Mouse (Mus musculus) kidney, embryonic 14.5 days (tissue): Measurements from ENCODE around the gene Olfr1162. TPM values are rescaled to one million over a fixed set of nuclear protein-coding genes. Genes with fewer than 3 reads are reported as not detected.
"Not testable (repeated sequence)": the region's sequence is repeated elsewhere in the genome, so short reads cannot be mapped to it uniquely, and the experiment has no call there.

ENCODE experiments used
- ATAC-seq: fragments of 200-750 bp; cut with Nextera tagmentation; 2 replicates; pipeline ENCODE4 v1.8.0; 2017; ENCODE audit warnings: moderate number of reproducible peaks, mild to moderate bottlenecking, moderate TSS enrichment, moderate library complexity; ENCODE audit not compliant: low FRiP score, low TSS enrichment
- H3K27ac ChIP-seq: fragments of 300-500 bp; sonication (generic); 2 replicates; pipeline ENCODE4 v1.5.1; 2014; ENCODE audit warnings: low read depth, mild to moderate bottlenecking, low read length, moderate library complexity, mixed read lengths
- H3K27me3 ChIP-seq: fragments of 300-500 bp; sonication (generic); 2 replicates; pipeline ENCODE4 v1.6.1; 2014; ENCODE audit warnings: mild to moderate bottlenecking, low read length; ENCODE audit not compliant: control insufficient read depth, insufficient read depth
- H3K36me3 ChIP-seq: fragments of 300-500 bp; sonication (generic); 2 replicates; pipeline ENCODE4 v1.6.1; 2014; ENCODE audit warnings: low read length, mixed read lengths; ENCODE audit not compliant: control insufficient read depth, insufficient read depth
- H3K4me1 ChIP-seq: fragments of 300-500 bp; sonication (generic); 2 replicates; pipeline ENCODE4 v1.6.1; 2014; ENCODE audit warnings: low read length, mixed read lengths; ENCODE audit not compliant: control insufficient read depth, insufficient read depth
- H3K4me2 ChIP-seq: fragments of 300-500 bp; sonication (generic); replicated peaks from 2 replicates; pipeline ENCODE4 v1.6.1; 2014; ENCODE audit warnings: low read depth, mild to moderate bottlenecking, low read length
- H3K4me3 ChIP-seq: fragments of 300-500 bp; sonication (generic); 2 replicates; pipeline ENCODE4 v1.5.1; 2014; ENCODE audit warnings: mild to moderate bottlenecking, low read length
- H3K9ac ChIP-seq: fragments of 300-500 bp; sonication (generic); 2 replicates; pipeline ENCODE4 v1.6.1; 2014; ENCODE audit warnings: low read depth, mild to moderate bottlenecking, low read length, moderate library complexity
- H3K9me3 ChIP-seq: fragments of 300-500 bp; sonication (generic); 2 replicates; pipeline ENCODE4 v1.6.1; 2016; ENCODE audit warnings: low read length; ENCODE audit not compliant: control insufficient read depth
- WGBS: fragments of 180-500 bp; shearing (Covaris S2); extraction: QIAGEN DNeasy Blood & Tissue Kit; methylation state at CpG from one replicate; pipeline ENCODE4 v1.1.7; 2014; 5-methylcytosine and 5-hydroxymethylcytosine counted together
- polyA plus RNA-seq: library from polyadenylated mRNA; unstranded; fragments of >200 nt; fragmentation: Nextera tagmentation; extraction: Ambion mirVana; gene quantifications from 2 replicates; pipeline ENCODE4 v1.2.1, GENCODE M21; 2014

Olfr1162 gene
- not detected in 2 replicates for polyA plus RNA-seq

DNA sequence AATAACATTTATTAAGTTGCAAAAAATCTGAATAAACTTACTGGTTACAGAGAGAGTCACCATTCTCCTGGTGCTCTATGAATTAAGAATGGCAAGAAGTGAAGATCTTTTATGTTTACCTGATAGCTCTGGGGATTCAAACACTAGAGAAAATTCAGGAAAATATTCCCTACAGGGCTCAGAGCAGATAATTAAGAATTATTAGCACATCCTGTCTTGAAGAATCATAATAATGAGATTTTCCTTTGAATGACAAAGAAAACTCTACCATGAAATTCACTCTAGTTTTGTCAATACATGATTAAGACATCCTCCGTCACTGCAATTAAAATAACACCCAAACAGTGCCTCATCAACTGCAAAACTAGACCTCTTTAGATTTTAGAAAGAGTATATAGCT is at the start of gene Olfr1162:
Gene Olfr1162, minus strand, starts transcription at position 101 of the 400 bp plus-strand sequence.
- 89% methylated on average over 1 of the region's 1 CpGs for WGBS
- no peaks in the 10 kb centered on the region for H3K36me3 ChIP-seq
- no peaks in the 10 kb centered on the region for H3K9me3 ChIP-seq
- no peak within 1 kb of the TSS for H3K4me3 ChIP-seq
- H3K27ac ChIP-seq, result no peak within 1 kb of the TSS
- H3K9ac ChIP-seq, result no peak within 1 kb of the TSS
- H3K27me3 ChIP-seq, result no peaks in the 10 kb centered on the region
- no peak within 1 kb of the TSS for H3K4me2 ChIP-seq
- H3K4me1 ChIP-seq, result no peaks in the 10 kb centered on the region
- no peak for ATAC-seq

GRCm38 (mm10) chr2:88093866-88094265 is 42.9 kb upstream of the Olfr1162 start, which contains the start of gene Olfr1164:
Gene Olfr1164, minus strand, starts transcription at chr2:88093966.
- no peak within 1 kb of the TSS for H3K4me3 ChIP-seq
- no peaks in the 10 kb centered on the region for H3K27me3 ChIP-seq
- H3K36me3 ChIP-seq, result no peaks in the 10 kb centered on the region
- H3K27ac ChIP-seq, result no peak within 1 kb of the TSS
- no peaks in the 10 kb centered on the region for H3K4me1 ChIP-seq
- H3K9me3 ChIP-seq, result no peaks in the 10 kb centered on the region
- ATAC-seq, result no peak
- 79% methylated on average over 4 of the region's 4 CpGs for WGBS
- H3K4me2 ChIP-seq, result no peak within 1 kb of the TSS
- H3K9ac ChIP-seq, result no peak within 1 kb of the TSS

GRCm38 (mm10) chr2:88071730-88072129 is 20.8 kb upstream of the Olfr1162 start, which contains the start of gene Olfr1163:
Gene Olfr1163, minus strand, starts transcription at chr2:88071830.
- Histone ChIP-seq H3K9me3 (no peaks in the 10 kb centered on the region), H3K36me3 (no peaks in the 10 kb centered on the region), H3K4me3 (no peak within 1 kb of the TSS), H3K4me2 (no peak within 1 kb of the TSS), H3K4me1 (no peaks in the 10 kb centered on the region), H3K9ac (no peak within 1 kb of the TSS), H3K27me3 (no peaks in the 10 kb centered on the region), H3K27ac (no peak within 1 kb of the TSS)
- ATAC-seq, result no peak

GRCm38 (mm10) chr2:88063587-88063986 is 12.7 kb upstream of the Olfr1162 start:
- no peaks in the 10 kb centered on the region for H3K27me3 ChIP-seq
- no peak overlapping the region for H3K9ac ChIP-seq
- no peak overlapping the region for H3K4me3 ChIP-seq
- H3K4me1 ChIP-seq, result no peaks in the 10 kb centered on the region
- 91% methylated on average over 2 of the region's 2 CpGs for WGBS
- H3K4me2 ChIP-seq, result no peak overlapping the region
- H3K36me3 ChIP-seq, result no peaks in the 10 kb centered on the region
- H3K9me3 ChIP-seq, result 0 out of 2 replicates have a peak, but pooled peaks cover 2% of the 10 kb centered on the region
- no peak for ATAC-seq
- no peak overlapping the region for H3K27ac ChIP-seq

- no peak within 1 kb of the TSS for H3K4me3 ChIP-seq
- no peaks in the 10 kb centered on the region for H3K4me1 ChIP-seq
- H3K4me2 ChIP-seq, result no peak within 1 kb of the TSS
- no peak for ATAC-seq
- H3K9ac ChIP-seq, result no peak within 1 kb of the TSS
- H3K9me3 ChIP-seq, result no peaks in the 10 kb centered on the region
- H3K27me3 ChIP-seq, result no peaks in the 10 kb centered on the region
- no peaks in the 10 kb centered on the region for H3K36me3 ChIP-seq
- no peak within 1 kb of the TSS for H3K27ac ChIP-seq
These were observed 13.3 kb downstream of the Olfr1162 start, which contains the start of gene Olfr73 for GRCm38 (mm10) chr2:88037599-88037998. Gene Olfr73, minus strand, starts transcription at chr2:88037699.

DNA sequence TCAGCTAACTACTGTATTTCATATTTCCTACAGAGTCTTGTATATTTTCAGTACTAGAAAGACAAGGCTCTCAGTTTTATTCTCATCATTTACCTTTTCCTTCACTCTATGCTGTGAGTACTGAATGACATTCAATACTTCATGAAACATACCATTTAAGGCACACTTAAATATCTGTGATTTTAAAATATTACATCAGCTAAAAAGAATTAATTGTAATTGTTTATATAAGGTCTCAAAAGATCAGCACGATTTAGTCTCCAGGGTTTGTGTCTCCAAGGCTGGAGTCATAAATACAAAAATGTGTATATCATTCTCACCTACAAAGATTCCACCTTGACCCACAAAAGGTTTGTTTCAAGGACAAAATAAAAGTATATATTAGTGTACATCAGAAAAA is 28.5 kb downstream of the Olfr1162 start, which contains the start of gene Olfr1161:
Gene Olfr1161, plus strand, starts transcription at position 301 of the 400 bp plus-strand sequence.
- not testable (repeated sequence) for H3K36me3 ChIP-seq, ATAC-seq, H3K4me3 ChIP-seq, H3K4me1 ChIP-seq, H3K9me3 ChIP-seq, H3K27me3 ChIP-seq, H3K27ac ChIP-seq, H3K9ac ChIP-seq, H3K4me2 ChIP-seq
- whole genome bisulfite sequencing, result 84% methylated on average over 1 of the region's 1 CpGs

DNA sequence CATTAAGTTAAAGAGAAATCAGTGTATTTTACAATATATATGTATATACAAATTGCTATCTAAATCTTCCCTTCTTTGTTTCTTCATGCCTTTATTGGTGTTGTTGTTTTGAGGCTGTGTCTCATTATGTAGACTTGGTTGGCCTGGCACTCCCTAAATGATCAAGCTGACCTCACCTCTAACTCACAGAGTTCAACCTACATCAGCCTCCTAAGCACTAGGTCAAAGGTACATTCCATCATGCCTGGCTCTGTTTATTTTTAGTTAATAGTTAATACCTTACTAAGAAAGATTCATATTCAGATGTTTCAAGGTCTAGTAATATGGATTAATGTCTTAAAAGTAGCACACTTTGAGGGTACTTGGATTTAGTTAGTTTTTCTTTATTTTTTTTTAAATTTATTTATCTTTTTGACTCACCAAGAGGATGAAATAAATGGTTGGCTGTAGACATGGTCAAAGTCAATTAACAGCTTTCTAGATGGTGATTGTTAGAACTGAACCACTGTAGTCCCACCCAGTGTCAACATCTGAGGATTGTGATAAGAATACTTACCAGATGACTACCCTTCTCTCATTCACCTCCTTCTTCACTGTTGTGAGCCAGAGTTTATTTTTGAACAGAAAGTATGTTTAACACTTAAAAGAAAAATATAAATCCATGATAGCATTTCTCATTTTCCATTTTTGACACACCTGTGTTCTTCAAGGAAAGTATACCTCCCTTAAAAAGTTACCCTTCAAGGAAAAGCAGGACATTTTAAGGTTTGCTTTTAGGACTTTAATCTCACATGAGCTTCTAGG is 43.2 kb downstream of the Olfr1162 start, which contains the start of gene Olfr1160:
Gene Olfr1160, minus strand, starts transcription at position 754 of the 804 bp plus-strand sequence.
- Histone ChIP-seq H3K4me2 (no peak within 1 kb of the TSS), H3K27ac (no peak within 1 kb of the TSS), H3K27me3 (no peaks in the 10 kb centered on the region), H3K36me3 (no peaks in the 10 kb centered on the region), H3K4me1 (no peaks in the 10 kb centered on the region), H3K4me3 (no peak within 1 kb of the TSS), H3K9ac (no peak within 1 kb of the TSS), H3K9me3 (no peaks in the 10 kb centered on the region)
- ATAC-seq, result no peak

Other genes starting within 250 kb of the Olfr1162 start
- gene Olfr1145, start 241.3 kb downstream of the Olfr1162 start, polyA plus RNA-seq, result not detected in 2 replicates
- not detected in 2 replicates for gene Olfr1148, start 220.6 kb downstream of the Olfr1162 start, polyA plus RNA-seq
- gene Olfr1150-ps1, start 207.1 kb downstream of the Olfr1162 start, polyA plus RNA-seq, result not detected in 2 replicates
- gene Olfr1151, start 195.3 kb downstream of the Olfr1162 start, polyA plus RNA-seq, result not detected in 2 replicates
- not detected in 2 replicates for gene Olfr1152, start 184.6 kb downstream of the Olfr1162 start, polyA plus RNA-seq
- not detected in 2 replicates for gene Olfr1153, start 156.2 kb downstream of the Olfr1162 start, polyA plus RNA-seq
- not detected in 2 replicates for gene Olfr1154, start 146.0 kb downstream of the Olfr1162 start, polyA plus RNA-seq
- not detected in 2 replicates for gene Olfr1155, start 106.0 kb downstream of the Olfr1162 start, polyA plus RNA-seq
- gene Olfr1156, start 98.0 kb downstream of the Olfr1162 start, polyA plus RNA-seq, result not detected in 2 replicates
- not detected in 2 replicates for gene Olfr1157, start 82.8 kb downstream of the Olfr1162 start, polyA plus RNA-seq
- not detected in 2 replicates for gene Olfr74, start 76.5 kb downstream of the Olfr1162 start, polyA plus RNA-seq
- not detected in 2 replicates for gene Olfr1158, start 61.0 kb downstream of the Olfr1162 start, polyA plus RNA-seq
- gene Olfr1160, start 42.9 kb downstream of the Olfr1162 start, polyA plus RNA-seq, result not detected in 2 replicates
- not detected in 2 replicates for gene Olfr1161, start 28.4 kb downstream of the Olfr1162 start, polyA plus RNA-seq
- not detected in 2 replicates for gene Olfr73, start 13.4 kb downstream of the Olfr1162 start, polyA plus RNA-seq
- not detected in 2 replicates for gene Olfr1163, start 20.7 kb upstream of the Olfr1162 start, polyA plus RNA-seq
- gene Olfr1164, start 42.8 kb upstream of the Olfr1162 start, polyA plus RNA-seq, result not detected in 2 replicates
- gene Olfr1166, start 77.1 kb upstream of the Olfr1162 start, polyA plus RNA-seq, result not detected in 2 replicates
- not detected in 2 replicates for gene Olfr1167, start 104.1 kb upstream of the Olfr1162 start, polyA plus RNA-seq
- not detected in 2 replicates for gene Olfr1168, start 130.8 kb upstream of the Olfr1162 start, polyA plus RNA-seq
- not detected in 2 replicates for gene Olfr1170, start 177.2 kb upstream of the Olfr1162 start, polyA plus RNA-seq
- gene Olfr1173, start 228.7 kb upstream of the Olfr1162 start, polyA plus RNA-seq, result not detected in 2 replicates